Mouse (Mus musculus) G1E (cell line): ENCODE measurements around the gene Nacc1.

Experiments used
- CTCF ChIP-seq: IDR thresholded peaks from 2 replicates; pipeline ENCODE4 v1.5.1; 2012; ENCODE audit warnings: low read depth, low read length, inconsistent platforms, mixed read lengths
- GATA1 ChIP-seq: IDR thresholded peaks from 2 replicates; pipeline ENCODE4 v1.6.1; 2012; ENCODE audit warnings: borderline replicate concordance, low read length, inconsistent platforms, mixed read lengths

- TF ChIP-seq CTCF (no peak), GATA1 (no peak)
Observed at GRCm38 (mm10) chr8:84621102-84621625, 66.5 kb downstream of the Nacc1 start.
